Mouse (Mus musculus): ENCODE results near the gene Cdan1. TPM values are rescaled to one million over a fixed set of nuclear protein-coding genes. Genes with fewer than 3 reads are reported as not detected.
A peak's percentile ranks its signal among the peaks of the same experiment; 100 is the strongest.

Gene Cdan1
- polyA plus RNA-seq (2015; fragmentation: Nextera tagmentation; extraction: Ambion mirVana), result 4.7 and 6.1 TPM in 2 replicates

GRCm38 (mm10) chr2:120849449-120850423, at the start of gene Cdan1:
Gene Cdan1, minus strand, starts transcription at chr2:120850128.
- under 1% methylated on average over 37 of the region's 71 CpGs for WGBS
- peaks cover 22% of the 10 kb centered on the region for H3K4me1 ChIP-seq (replicated peaks)
- peak within 1 kb of the TSS; percentile 92 for H3K9ac ChIP-seq
- H3K27me3 ChIP-seq, result no peaks in the 10 kb centered on the region
- H3K36me3 ChIP-seq, result no peaks in the 10 kb centered on the region
- H3K9me3 ChIP-seq, result no peaks in the 10 kb centered on the region
- peak; percentile 75 for ATAC-seq (ENCODE audit: low FRiP score)
- peak within 1 kb of the TSS; percentile 90 for H3K4me3 ChIP-seq
- H3K4me2 ChIP-seq, result peak within 1 kb of the TSS; percentile 73
- peak within 1 kb of the TSS; percentile 96 for H3K27ac ChIP-seq

- Histone ChIP-seq H3K4me2 (no peak overlapping the region), H3K4me3 (no peak overlapping the region), H3K4me1 (replicated peaks) (no peaks in the 10 kb centered on the region), H3K9ac (no peak overlapping the region), H3K27ac (no peak overlapping the region), H3K36me3 (peaks cover 91% of the 10 kb centered on the region), H3K9me3 (no peaks in the 10 kb centered on the region), H3K27me3 (no peaks in the 10 kb centered on the region)
- WGBS, result 98% methylated on average over 3 of the region's 3 CpGs
- no peak for ATAC-seq (ENCODE audit: low FRiP score)
Measured at GRCm38 (mm10) chr2:120896361-120896760, 46.4 kb upstream of the Cdan1 start.

- Histone ChIP-seq H3K9me3 (no peaks in the 10 kb centered on the region), H3K4me1 (replicated peaks) (no peaks in the 10 kb centered on the region), H3K27ac (no peak overlapping the region), H3K4me3 (no peak overlapping the region), H3K4me2 (no peak overlapping the region), H3K27me3 (no peaks in the 10 kb centered on the region), H3K9ac (no peak overlapping the region), H3K36me3 (peaks cover 66% of the 10 kb centered on the region)
- 92% methylated on average over 5 of the region's 5 CpGs for WGBS
- no peak for ATAC-seq (ENCODE audit: low FRiP score)
Measured at GRCm38 (mm10) chr2:120887601-120888000, 37.7 kb upstream of the Cdan1 start.

- WGBS, result 86% methylated on average over 2 of the region's 2 CpGs
- Histone ChIP-seq H3K27me3 (no peaks in the 10 kb centered on the region), H3K36me3 (peaks cover 73% of the 10 kb centered on the region), H3K4me3 (no peak overlapping the region), H3K4me1 (replicated peaks) (no peaks in the 10 kb centered on the region), H3K9ac (no peak overlapping the region), H3K27ac (no peak overlapping the region), H3K9me3 (no peaks in the 10 kb centered on the region), H3K4me2 (no peak overlapping the region)
- ATAC-seq (ENCODE audit: low FRiP score), result no peak
Measured at GRCm38 (mm10) chr2:120873192-120873591, 23.3 kb upstream of the Cdan1 start.

- Histone ChIP-seq H3K27me3 (no peaks in the 10 kb centered on the region), H3K27ac (no peak overlapping the region), H3K9ac (no peak overlapping the region), H3K36me3 (peaks cover 71% of the 10 kb centered on the region), H3K9me3 (no peaks in the 10 kb centered on the region), H3K4me3 (no peak overlapping the region), H3K4me2 (no peak overlapping the region), H3K4me1 (replicated peaks) (no peaks in the 10 kb centered on the region)
- no peak for ATAC-seq (ENCODE audit: low FRiP score)
- WGBS, result 81% methylated on average over 9 of the region's 9 CpGs
Measured at GRCm38 (mm10) chr2:120871447-120872336, 21.8 kb upstream of the Cdan1 start.

- Histone ChIP-seq H3K4me3 (no peak overlapping the region), H3K36me3 (peaks cover 74% of the 10 kb centered on the region), H3K4me2 (no peak overlapping the region), H3K27me3 (no peaks in the 10 kb centered on the region), H3K27ac (no peak overlapping the region), H3K4me1 (replicated peaks) (no peaks in the 10 kb centered on the region), H3K9ac (no peak overlapping the region), H3K9me3 (no peaks in the 10 kb centered on the region)
- WGBS, result 98% methylated on average over 5 of the region's 5 CpGs
- no peak for ATAC-seq (ENCODE audit: low FRiP score)
Measured at GRCm38 (mm10) chr2:120867336-120867735, 17.4 kb upstream of the Cdan1 start.

GRCm38 (mm10) chr2:120866561-120866960, 16.6 kb upstream of the Cdan1 start:
- H3K9me3 ChIP-seq, result no peaks in the 10 kb centered on the region
- H3K9ac ChIP-seq, result no peak overlapping the region
- WGBS, result 29% methylated on average over 1 of the region's 1 CpGs
- no peaks in the 10 kb centered on the region for H3K4me1 ChIP-seq (replicated peaks)
- H3K27me3 ChIP-seq, result no peaks in the 10 kb centered on the region
- no peak for ATAC-seq (ENCODE audit: low FRiP score)
- no peak overlapping the region for H3K27ac ChIP-seq
- H3K36me3 ChIP-seq, result peaks cover 73% of the 10 kb centered on the region
- H3K4me2 ChIP-seq, result no peak overlapping the region
- H3K4me3 ChIP-seq, result no peak overlapping the region

- H3K9me3 ChIP-seq, result no peaks in the 10 kb centered on the region
- no peaks in the 10 kb centered on the region for H3K27me3 ChIP-seq
- no peak overlapping the region for H3K4me2 ChIP-seq
- 100% methylated on average over 1 of the region's 1 CpGs for WGBS
- peaks cover 68% of the 10 kb centered on the region for H3K36me3 ChIP-seq
- H3K9ac ChIP-seq, result no peak overlapping the region
- no peak overlapping the region for H3K27ac ChIP-seq
- H3K4me1 ChIP-seq (replicated peaks), result no peaks in the 10 kb centered on the region
- H3K4me3 ChIP-seq, result no peak overlapping the region
- no peak for ATAC-seq (ENCODE audit: low FRiP score)
Measured at GRCm38 (mm10) chr2:120863389-120863788, 13.5 kb upstream of the Cdan1 start.

- Histone ChIP-seq H3K27ac (no peak overlapping the region), H3K9ac (no peak overlapping the region), H3K36me3 (peaks cover 50% of the 10 kb centered on the region), H3K4me1 (replicated peaks) (no peaks in the 10 kb centered on the region), H3K27me3 (no peaks in the 10 kb centered on the region), H3K4me2 (no peak overlapping the region), H3K4me3 (no peak overlapping the region), H3K9me3 (no peaks in the 10 kb centered on the region)
- no peak for ATAC-seq (ENCODE audit: low FRiP score)
- 89% methylated on average over 1 of the region's 1 CpGs for WGBS
Measured at GRCm38 (mm10) chr2:120860699-120861098, 10.8 kb upstream of the Cdan1 start.

- WGBS, result 97% methylated on average over 3 of the region's 3 CpGs
- no peak overlapping the region for H3K27ac ChIP-seq
Measured at GRCm38 (mm10) chr2:120858131-120858530, 8.2 kb upstream of the Cdan1 start.

GRCm38 (mm10) chr2:120853151-120853550, 3.2 kb upstream of the Cdan1 start:
- peaks cover 15% of the 10 kb centered on the region for H3K4me1 ChIP-seq (replicated peaks)
- H3K9ac ChIP-seq, result no peak overlapping the region
- no peaks in the 10 kb centered on the region for H3K36me3 ChIP-seq
- no peaks in the 10 kb centered on the region for H3K9me3 ChIP-seq
- 85% methylated on average over 3 of the region's 3 CpGs for WGBS
- no peaks in the 10 kb centered on the region for H3K27me3 ChIP-seq
- no peak overlapping the region for H3K27ac ChIP-seq
- no peak overlapping the region for H3K4me3 ChIP-seq
- no peak overlapping the region for H3K4me2 ChIP-seq
- ATAC-seq (ENCODE audit: low FRiP score), result no peak

More at GRCm38 (mm10) chr2:120858131-120858530, 8.2 kb upstream of the Cdan1 start:
- no peaks in the 10 kb centered on the region for H3K9me3 ChIP-seq
- H3K27me3 ChIP-seq, result no peaks in the 10 kb centered on the region
- H3K4me1 ChIP-seq (replicated peaks), result no peaks in the 10 kb centered on the region
- no peak overlapping the region for H3K4me3 ChIP-seq
- H3K9ac ChIP-seq, result no peak overlapping the region
- no peak overlapping the region for H3K4me2 ChIP-seq
- no peak for ATAC-seq (ENCODE audit: low FRiP score)
- H3K36me3 ChIP-seq, result peaks cover 29% of the 10 kb centered on the region

GRCm38 (mm10) chr2:120852626-120853025, 2.7 kb upstream of the Cdan1 start:
- 49% methylated on average over 1 of the region's 1 CpGs for WGBS
- no peaks in the 10 kb centered on the region for H3K27me3 ChIP-seq

More at GRCm38 (mm10) chr2:120852626-120853025, 2.7 kb upstream of the Cdan1 start:
- H3K4me3 ChIP-seq, result no peak overlapping the region
- ATAC-seq (ENCODE audit: low FRiP score), result no peak
- no peak overlapping the region for H3K27ac ChIP-seq
- no peaks in the 10 kb centered on the region for H3K9me3 ChIP-seq
- no peak overlapping the region for H3K4me2 ChIP-seq
- no peak overlapping the region for H3K9ac ChIP-seq
- no peaks in the 10 kb centered on the region for H3K36me3 ChIP-seq
- H3K4me1 ChIP-seq (replicated peaks), result peaks cover 20% of the 10 kb centered on the region
